Mouse (Mus musculus) gastrocnemius, adult 8-10 months (tissue): ENCODE results near the gene Pmis2. TPM values are rescaled to one million over a fixed set of nuclear protein-coding genes. Genes with fewer than 3 reads are reported as not detected.

Experiments used
- DNase-seq, 2 experiments: peaks; one replicate each; pipeline ENCODE4 v3.0.0; 2022; ENCODE audit warnings: low spot score in 2 of 2
- total RNA-seq, 4 experiments: library from RNA; stranded (reverse); gene quantifications; 2 replicates each; pipeline ENCODE4 v1.2.4; 2022

Pmis2 gene
- total RNA-seq, 4 experiments from 2014 or later = 1.9 to 3.4 (median 2.9) TPM

DNA sequence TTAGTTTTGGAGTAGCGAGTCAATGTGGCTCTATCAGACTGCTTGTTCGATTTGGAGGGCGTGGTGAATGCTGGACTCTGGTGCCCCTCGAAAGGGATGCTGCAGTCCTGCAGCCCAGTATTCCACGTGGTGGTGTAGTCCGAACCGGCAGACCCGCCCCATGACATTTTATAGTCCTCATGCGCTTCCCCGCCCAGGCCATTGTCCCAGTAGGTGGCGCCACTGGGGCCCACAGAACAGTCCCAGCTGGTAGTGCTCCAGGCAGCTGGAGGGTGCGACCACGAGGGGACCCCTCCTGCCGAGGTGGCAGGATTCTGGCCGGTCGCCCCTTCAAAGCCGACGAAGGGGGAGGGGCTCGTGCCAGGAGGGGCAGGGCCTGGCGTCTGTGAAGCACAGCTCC lies 36.8 kb downstream of the Pmis2 start:
- peak; percentile 9 to 10 for DNase-seq

DNA sequence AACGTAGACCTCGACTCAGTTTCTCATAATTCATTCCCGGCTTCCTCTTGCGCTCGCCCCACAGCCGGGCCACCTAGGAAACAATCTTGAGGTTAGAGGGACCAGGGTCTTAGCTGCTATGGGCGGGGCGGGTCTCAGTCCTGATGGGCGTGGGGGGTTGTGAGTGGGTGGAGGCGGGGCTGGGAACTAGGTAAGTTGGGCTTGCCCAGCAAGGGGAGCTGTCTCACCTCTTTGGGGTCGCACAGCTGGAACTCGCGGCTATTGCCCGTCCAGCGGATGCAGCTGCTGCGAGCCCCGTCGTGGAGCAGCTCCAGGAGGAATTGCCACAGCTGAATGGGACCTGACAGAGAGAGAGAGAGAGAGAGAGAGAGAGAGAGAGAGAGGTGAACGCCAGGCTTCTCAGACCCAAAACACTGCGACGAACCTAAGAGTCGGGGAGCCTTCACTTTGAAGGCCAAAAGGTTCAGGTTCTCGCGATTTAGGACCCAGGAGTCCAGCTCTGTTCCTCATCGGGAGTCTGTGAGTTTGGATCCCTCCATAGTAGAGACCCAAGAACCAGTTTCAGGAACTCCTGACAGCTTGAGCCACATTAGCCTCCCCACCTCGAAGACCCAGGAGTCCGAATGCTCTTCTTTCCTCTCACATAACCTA lies 37.5 kb downstream of the Pmis2 start:
- no peak for DNase-seq

DNA sequence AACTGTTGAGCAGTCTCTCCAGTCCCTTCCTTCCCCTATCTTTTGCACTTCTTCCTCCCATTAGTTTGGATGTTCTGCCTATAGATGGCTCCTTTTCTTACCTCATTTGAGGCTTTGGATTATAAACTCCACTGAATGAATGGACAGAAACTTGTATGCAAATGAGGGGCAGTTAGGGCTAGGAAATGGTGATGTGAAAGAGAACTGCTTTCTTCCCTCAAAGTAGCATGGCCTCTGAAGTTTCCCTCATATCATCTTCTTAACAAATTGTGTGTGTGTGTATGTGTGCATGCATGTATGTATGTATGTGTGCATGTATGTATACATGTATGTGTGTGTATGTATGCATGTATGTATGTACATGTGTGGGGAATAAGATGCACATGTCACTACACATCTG lies 42.4 kb downstream of the Pmis2 start:
- DNase-seq = no peak

DNA sequence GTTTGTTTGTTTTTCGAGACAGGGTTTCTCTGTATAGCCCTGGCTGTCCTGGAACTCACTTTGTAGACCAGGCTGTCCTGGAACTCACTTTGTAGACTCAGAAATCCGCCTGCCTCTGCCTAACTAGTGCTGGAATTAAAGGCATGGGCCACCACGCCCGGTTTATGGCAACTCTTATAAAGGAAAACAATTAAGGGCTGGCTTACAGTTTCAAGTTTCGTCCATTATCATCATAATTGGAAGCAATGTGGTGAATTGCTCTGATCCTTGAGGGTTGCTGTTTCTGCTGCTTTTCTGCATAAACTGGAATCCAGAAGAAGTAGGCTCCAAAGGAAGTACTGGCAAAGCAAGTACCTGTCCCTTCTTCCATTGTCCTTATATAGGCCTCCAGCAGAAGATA lies 44.8 kb downstream of the Pmis2 start:
- DNase-seq = no peak

DNA sequence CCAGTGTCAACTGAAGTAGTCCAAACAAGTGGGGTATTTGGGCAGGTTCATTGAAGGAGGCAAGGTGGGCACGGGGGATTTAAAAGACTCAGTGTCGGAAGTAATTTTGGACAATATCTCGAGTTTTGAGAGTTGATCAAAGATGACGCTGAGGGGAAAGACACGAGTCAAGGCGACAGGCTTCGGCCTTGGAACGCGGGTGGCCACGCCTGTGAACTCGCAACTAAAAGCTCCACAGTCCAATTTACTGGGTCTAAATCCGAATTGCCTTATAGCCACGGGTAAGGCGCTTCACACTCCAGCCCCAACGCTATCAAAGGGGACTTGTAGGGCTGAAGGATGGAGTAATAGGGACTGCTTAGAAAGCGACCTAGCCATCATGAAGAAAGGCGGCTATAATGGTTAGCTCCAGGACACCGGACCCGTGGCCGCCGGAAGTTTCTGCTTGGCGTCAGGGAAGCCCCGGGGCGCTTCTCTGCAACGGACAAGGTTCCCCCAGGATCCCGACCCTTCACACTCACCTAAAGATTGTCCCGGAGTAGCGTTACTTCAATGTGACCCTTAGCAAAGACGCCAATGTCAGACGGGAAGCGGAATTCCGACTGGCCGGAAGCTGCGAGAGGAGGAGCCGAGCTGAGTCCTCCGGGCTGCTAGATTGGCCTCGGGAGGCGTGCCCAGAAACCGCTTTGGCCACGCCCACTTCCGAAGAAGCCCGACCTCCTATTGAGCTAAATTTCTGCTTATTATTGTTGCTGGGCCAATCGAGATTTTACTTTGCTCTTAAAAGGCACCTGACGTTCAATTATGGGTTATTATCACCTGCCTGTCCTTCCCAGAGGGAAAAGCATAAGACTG lies 45.6 kb downstream of the Pmis2 start, which contains the start of gene Cox6b1:
Gene Cox6b1, minus strand, starts transcription at position 622 of the 855 bp plus-strand sequence.
- DNase-seq = peak; percentile 70 to 81

Other genes with a start within 250 kb of the Pmis2 start
- gene Nfkbid, start 249.9 kb downstream of the Pmis2 start, total RNA-seq = under 1 TPM in 1 of 4 experiments, not detected in 3; 0.40 TPM
- 1 to 10 TPM in 1 of 4 experiments, under 1 TPM in 3; 0.46 to 1.5 (median 0.71) TPM for gene Aplp1, start 226.1 kb downstream of the Pmis2 start, total RNA-seq
- not detected for gene Kirrel2, start 213.9 kb downstream of the Pmis2 start, total RNA-seq
- not detected for gene Nphs1, start 213.3 kb downstream of the Pmis2 start, total RNA-seq
- gene Prodh2, start 178.0 kb downstream of the Pmis2 start, total RNA-seq = not detected
- under 1 TPM; 0.09 to 0.72 (median 0.27) TPM for gene Arhgap33, start 136.5 kb downstream of the Pmis2 start, total RNA-seq
- 1,000 to 10,000 TPM in 3 of 4 experiments, 100 to 1,000 TPM in 1; 959 to 1,157 (median 1,030) TPM for gene Hspb6, start 119.4 kb downstream of the Pmis2 start, total RNA-seq
- gene Proser3, start 119.3 kb downstream of the Pmis2 start, total RNA-seq = 1 to 10 TPM; 2.6 to 6.2 (median 3.7) TPM
- 10 to 100 TPM in 3 of 4 experiments, 1 to 10 TPM in 1; 8.1 to 12.4 (median 11.0) TPM for gene Lin37, start 111.8 kb downstream of the Pmis2 start, total RNA-seq
- gene U2af1l4, start 108.3 kb downstream of the Pmis2 start, total RNA-seq = 10 to 100 TPM; 53.4 to 57.5 (median 56.9) TPM
- 1 to 10 TPM in 3 of 4 experiments, under 1 TPM in 1; 0.56 to 1.9 (median 1.5) TPM for gene Gm49396, start 108.3 kb downstream of the Pmis2 start, total RNA-seq
- gene Psenen, start 108.0 kb downstream of the Pmis2 start, total RNA-seq = 100 to 1,000 TPM; 140 to 149 (median 146) TPM
- under 1 TPM; 0.31 to 0.85 (median 0.65) TPM for gene Igflr1, start 106.2 kb downstream of the Pmis2 start, total RNA-seq
- gene Kmt2b, start 82.9 kb downstream of the Pmis2 start, total RNA-seq = 10 to 100 TPM; 10.9 to 15.2 (median 13.0) TPM
- gene Zbtb32, start 72.7 kb downstream of the Pmis2 start, total RNA-seq = not detected
- gene Upk1a, start 58.8 kb downstream of the Pmis2 start, total RNA-seq = under 1 TPM in 1 of 4 experiments, not detected in 3; 0.20 TPM
- 1,000 to 10,000 TPM; 1,165 to 1,556 (median 1,355) TPM for gene Cox6b1, start 45.5 kb downstream of the Pmis2 start, total RNA-seq
- not detected for gene Etv2, start 35.8 kb downstream of the Pmis2 start, total RNA-seq
- gene Rbm42, start 21.3 kb downstream of the Pmis2 start, total RNA-seq = 10 to 100 TPM; 35.6 to 41.1 (median 38.5) TPM
- gene Haus5, start 6.6 kb downstream of the Pmis2 start, total RNA-seq = 1 to 10 TPM; 2.0 to 4.3 (median 4.0) TPM
- gene 2200002J24Rik, start 27.3 kb upstream of the Pmis2 start, total RNA-seq = not detected
- gene Atp4a, start 40.6 kb upstream of the Pmis2 start, total RNA-seq = 1 to 10 TPM in 1 of 4 experiments, under 1 TPM in 1, not detected in 2; 0.31 to 1.4 TPM
- 100 to 1,000 TPM; 215 to 260 (median 249) TPM for gene Tmem147, start 57.9 kb upstream of the Pmis2 start, total RNA-seq
- not detected for gene Gapdhs, start 72.1 kb upstream of the Pmis2 start, total RNA-seq
- gene Sbsn, start 79.9 kb upstream of the Pmis2 start, total RNA-seq = 1 to 10 TPM in 2 of 4 experiments, under 1 TPM in 2; 0.53 to 2.0 (median 1.4) TPM
- 1 to 10 TPM in 1 of 4 experiments, under 1 TPM in 1, not detected in 2; 0.48 to 1.0 TPM for gene Dmkn, start 92.2 kb upstream of the Pmis2 start, total RNA-seq
- 1 to 10 TPM in 3 of 4 experiments, not detected in 1; 1.7 to 3.5 (median 2.0) TPM for gene Krtdap, start 116.3 kb upstream of the Pmis2 start, total RNA-seq
- gene Ffar2, start 152.2 kb upstream of the Pmis2 start, total RNA-seq = 1 to 10 TPM in 2 of 4 experiments, under 1 TPM in 1, not detected in 1; 0.21 to 1.2 (median 1.2) TPM
- gene Ffar3, start 184.6 kb upstream of the Pmis2 start, total RNA-seq = not detected
- gene Ffar1, start 190.0 kb upstream of the Pmis2 start, total RNA-seq = not detected
- not detected for gene Cd22, start 208.7 kb upstream of the Pmis2 start, total RNA-seq
- gene Mag, start 243.3 kb upstream of the Pmis2 start, total RNA-seq = under 1 TPM in 3 of 4 experiments, not detected in 1; 0.47 to 0.65 (median 0.56) TPM